Mouse (Mus musculus) thymus, adult 2 months (tissue): Measurements from ENCODE around the gene Adra1d.

Experiments
- CTCF ChIP-seq: fragments of 200-500 bp; IDR thresholded peaks from 2 replicates; pipeline ENCODE4 v1.5.1; 2012; ENCODE audit warnings: mild to moderate bottlenecking, control low read depth, low read length, moderate library complexity, borderline replicate concordance; ENCODE audit not compliant: control insufficient read depth, poor library complexity, insufficient read depth; ENCODE audit errors: extremely low read depth
- POLR2A ChIP-seq: fragments of 200-500 bp; IDR thresholded peaks from 2 replicates; pipeline ENCODE4 v1.6.1; 2012; ENCODE audit warnings: mild to moderate bottlenecking, low read length, control low read depth, moderate library complexity; ENCODE audit not compliant: control insufficient read depth, poor library complexity, insufficient read depth; ENCODE audit errors: extremely low read depth

GRCm38 (mm10) chr2:131506358-131506757, 55.7 kb downstream of the Adra1d start:
- TF ChIP-seq CTCF (no peak), POLR2A (no peak)
